Mouse (Mus musculus): ENCODE measurements around the gene Gusb. TPM values are rescaled to one million over a fixed set of nuclear protein-coding genes. Genes with fewer than 3 reads are reported as not detected.
A peak's percentile ranks its signal among the peaks of the same experiment; 100 is the strongest.
"Not testable (repeated sequence)": the region's sequence is repeated elsewhere in the genome, so short reads cannot be mapped to it uniquely, and the experiment has no call there.

Gene Gusb
- total RNA-seq, 2 experiments from 2014 or later = 7.3 to 8.0 TPM

DNA sequence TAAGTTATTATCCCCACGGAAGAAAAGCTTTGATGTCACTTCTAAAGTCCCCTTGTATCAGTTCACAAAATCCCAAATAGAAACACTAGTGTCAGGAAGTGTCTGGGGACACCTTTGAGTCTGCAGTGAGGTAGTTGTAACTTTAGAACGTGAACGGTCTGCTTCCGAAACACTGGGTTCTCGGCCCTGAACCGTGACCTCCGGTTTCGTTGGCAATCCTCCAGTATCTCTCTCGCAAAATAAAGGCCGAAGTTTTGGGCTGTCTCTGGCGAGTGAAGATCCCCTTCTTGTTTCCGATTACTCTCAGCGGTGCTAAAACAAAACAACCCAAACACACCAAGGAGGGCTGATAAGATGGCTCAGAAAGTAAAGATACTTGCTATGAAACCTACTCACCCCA, 13.5 kb downstream of the Gusb start:
- intact Hi-C loops (cut with DNase I) = no loop called here
- no peak for DNase-seq

DNA sequence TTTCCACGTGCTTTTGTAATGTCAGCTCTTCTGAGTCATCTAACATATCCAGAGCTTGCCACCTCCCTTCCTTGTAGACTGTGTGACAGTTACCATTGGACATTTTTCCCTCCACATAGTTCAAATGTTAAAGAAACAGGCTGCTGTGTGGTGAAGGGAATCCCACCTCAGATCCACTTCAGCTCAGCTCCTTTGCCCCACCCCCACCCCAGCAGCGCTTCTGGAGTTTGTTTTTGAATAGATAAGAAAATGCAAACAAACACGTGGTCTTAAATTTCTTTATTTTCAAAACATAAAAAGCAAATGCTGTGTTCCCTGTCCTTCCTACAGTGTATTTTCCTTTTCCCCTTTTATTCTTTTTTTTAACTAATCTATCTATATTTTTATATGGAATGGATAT, 22.6 kb downstream of the Gusb start:
- intact Hi-C loops (cut with DNase I) = no loop called here
- DNase-seq = no peak

DNA sequence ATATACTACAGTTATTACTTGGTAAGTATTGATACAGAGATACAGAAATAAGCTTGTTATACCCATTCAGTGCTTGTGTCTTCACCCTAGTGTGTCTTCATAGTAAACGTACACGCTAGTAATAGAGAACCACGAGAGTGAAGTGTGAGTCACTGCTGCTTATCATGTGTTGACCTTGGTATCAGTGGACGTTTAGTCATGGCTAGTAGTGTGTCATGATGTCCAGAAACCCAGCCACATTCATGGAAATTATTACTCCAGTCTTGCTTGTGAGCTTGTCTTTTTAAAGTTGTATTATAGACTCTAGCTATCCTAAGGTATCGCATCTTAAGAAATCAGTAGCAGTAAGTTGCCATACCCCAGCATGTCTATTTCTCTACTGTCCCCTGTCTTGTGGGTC, 24.2 kb downstream of the Gusb start:
- intact Hi-C loops (cut with DNase I) = loop anchor here (5.0 kb wide), 1 partner anchor 66 kb away; no protein-coding TSS in a partner anchor
- DNase-seq = no peak

DNA sequence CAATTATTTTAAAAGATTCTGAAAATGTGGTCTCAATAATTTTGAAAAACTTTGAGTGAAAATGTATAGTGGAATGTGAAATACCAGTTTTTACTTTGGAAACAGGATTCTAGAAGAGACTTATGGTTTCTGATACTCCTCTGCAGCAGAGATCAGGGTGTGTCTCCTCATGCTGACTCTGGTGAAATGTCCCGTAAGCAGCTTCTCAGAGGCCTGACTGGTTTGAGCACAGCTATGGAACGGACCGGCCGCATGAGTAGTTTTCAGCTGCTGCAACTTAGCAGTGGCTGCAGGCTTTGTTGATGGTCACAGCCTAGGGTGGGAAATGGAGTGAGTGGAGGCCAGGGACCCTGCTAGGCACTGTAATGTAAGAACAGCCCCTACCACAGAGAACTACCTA, 25.1 kb downstream of the Gusb start:
- DNase-seq = no peak
- intact Hi-C loops (cut with DNase I) = loop anchor here (5.0 kb wide), 1 partner anchor 65 kb away; no protein-coding TSS in a partner anchor

DNA sequence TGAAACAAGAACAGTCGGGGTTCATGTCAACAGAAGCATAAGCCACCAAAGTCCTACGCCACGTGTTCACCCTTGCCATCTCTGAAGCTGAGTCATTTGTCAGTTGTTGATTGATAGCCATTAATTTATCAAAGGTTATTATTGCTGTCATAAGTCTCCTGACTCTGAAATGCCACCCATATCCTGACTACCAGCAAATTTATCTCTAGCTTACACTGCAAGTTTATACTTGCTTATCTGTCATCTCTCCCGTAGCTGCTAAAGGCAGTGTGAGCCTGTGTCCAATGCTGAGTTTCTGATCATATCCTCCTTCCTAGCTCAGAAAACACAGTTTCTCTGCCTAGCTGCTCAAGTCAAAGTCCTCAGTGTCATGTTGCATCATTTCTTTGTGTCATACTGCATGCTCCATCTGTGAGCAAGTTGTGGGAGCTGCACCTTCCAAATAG, 28.0 kb downstream of the Gusb start:
- no peak for DNase-seq
- intact Hi-C loops (cut with DNase I) = loop anchor here (5.0 kb wide), 1 partner anchor 63 kb away; no protein-coding TSS in a partner anchor

DNA sequence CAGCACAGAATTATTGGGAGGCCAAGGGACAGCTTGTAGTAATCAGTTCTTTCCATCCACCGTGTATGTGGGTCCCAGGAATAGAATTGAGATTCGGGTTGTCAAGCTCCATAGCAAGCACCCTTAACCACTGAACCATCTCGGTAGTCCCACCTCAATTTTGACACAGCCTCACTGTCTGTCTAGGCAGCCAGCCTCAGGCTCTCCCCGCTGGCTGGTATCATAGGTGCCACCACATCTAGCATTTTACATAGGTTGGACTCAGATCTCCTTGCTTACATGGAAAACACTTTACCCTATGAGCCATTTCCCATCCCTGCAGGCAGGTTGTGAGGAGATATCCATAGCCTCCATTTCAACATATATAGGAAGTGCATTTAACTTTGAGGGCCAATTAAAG, 28.5 kb downstream of the Gusb start:
- no peak for DNase-seq
- intact Hi-C loops (cut with DNase I) = no loop called here

DNA sequence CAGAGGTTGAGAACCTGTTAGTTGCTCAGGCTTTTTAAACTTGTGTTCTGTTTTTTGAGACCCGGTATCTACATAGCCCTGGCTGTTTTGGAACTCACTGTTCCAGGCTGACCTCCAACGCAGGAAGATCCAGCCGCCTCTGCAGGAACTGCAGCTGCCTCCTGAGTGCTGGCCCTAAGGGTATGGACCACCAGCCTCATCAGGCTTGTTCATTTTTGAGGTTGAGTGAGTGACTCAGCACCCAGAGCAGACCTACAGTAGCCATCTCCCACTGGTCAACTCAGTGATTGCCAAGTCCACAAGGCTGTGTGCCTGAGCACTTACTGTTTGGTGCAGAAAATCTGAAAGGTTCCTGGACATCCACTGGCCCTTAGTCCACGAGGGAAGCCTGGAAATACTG, 31.4 kb downstream of the Gusb start:
- no peak for DNase-seq
- intact Hi-C loops (cut with DNase I) = no loop called here

DNA sequence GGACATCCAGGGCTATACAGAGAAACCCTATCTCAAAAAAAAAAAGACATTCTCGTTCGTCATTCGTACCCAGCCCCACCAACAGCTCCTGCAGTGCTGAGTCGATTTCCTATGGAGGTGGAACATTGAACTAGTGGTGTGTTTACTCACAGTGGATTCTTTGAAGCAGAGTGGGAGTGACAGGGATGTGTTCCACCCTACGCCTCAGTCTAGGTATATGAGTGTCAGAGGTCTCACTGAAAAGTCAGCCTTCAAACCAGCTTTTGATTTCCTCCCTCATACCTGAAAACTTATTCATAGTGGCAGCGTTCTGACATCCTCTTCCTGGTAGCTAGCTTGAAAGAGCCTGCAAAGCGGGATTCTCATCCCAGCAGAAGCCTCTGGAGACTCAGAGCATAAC, 34.4 kb downstream of the Gusb start:
- DNase-seq = no peak
- intact Hi-C loops (cut with DNase I) = no loop called here

DNA sequence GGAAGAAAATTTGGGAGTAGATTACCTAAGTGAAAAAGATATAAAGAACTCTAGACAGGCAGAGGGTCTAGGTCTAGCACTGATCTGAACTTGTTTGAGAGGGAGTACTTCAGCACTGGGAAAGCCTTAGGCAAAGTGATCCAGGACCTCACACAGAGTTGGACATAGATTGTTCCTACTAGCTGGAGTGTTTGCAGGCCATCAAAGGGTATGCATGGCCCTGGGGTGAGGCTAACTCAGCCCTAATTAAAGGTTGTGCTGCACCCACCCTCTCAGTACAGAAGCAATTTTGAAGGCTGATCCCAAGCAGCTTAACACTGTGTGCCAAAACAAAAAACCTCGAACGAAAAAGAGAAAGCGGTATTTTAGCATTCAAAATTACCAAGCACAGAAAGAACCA, 36.4 kb downstream of the Gusb start:
- no peak for DNase-seq
- intact Hi-C loops (cut with DNase I) = no loop called here

DNA sequence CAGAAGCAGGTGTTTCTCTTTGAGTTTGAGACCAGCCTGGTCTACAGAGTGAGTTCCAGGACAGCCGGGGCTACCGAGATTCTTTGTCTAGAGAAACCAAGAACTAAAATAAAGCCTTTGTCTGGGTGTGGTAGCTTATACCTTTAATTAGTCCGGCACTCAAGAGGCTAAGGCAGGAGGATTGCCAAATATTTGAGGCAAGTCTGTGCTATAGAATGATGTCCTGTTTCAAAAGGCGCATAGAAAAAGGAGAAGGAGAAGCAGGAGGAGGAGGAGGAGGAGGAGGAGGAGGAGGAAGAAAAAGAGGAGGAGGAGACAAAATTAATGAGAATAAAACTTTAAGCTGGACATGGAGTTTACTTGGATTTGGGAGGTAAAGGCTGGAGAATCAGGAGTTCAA, 39.6 kb downstream of the Gusb start:
- intact Hi-C loops (cut with DNase I) = no loop called here
- DNase-seq = no peak

DNA sequence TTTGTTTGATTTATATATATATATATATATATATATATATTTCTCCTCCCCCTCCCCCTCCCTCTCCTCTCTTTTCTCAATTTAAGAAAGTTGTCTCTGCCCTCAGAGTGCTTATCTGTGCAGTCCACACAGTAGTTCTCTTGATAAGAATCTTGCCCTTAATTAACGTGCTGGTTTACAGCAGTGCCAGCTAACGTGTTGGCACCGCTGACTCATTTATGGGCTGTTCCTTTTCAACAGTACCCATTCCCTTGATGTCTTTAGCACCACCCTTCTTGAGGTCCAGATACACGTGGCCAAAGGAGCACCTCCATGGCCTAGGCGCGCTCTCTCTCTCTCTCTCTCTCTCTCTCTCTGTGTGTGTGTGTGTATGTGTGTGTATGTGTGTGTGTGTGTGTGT, 47.1 kb downstream of the Gusb start:
- DNase-seq = no peak
- intact Hi-C loops (cut with DNase I) = no loop called here

DNA sequence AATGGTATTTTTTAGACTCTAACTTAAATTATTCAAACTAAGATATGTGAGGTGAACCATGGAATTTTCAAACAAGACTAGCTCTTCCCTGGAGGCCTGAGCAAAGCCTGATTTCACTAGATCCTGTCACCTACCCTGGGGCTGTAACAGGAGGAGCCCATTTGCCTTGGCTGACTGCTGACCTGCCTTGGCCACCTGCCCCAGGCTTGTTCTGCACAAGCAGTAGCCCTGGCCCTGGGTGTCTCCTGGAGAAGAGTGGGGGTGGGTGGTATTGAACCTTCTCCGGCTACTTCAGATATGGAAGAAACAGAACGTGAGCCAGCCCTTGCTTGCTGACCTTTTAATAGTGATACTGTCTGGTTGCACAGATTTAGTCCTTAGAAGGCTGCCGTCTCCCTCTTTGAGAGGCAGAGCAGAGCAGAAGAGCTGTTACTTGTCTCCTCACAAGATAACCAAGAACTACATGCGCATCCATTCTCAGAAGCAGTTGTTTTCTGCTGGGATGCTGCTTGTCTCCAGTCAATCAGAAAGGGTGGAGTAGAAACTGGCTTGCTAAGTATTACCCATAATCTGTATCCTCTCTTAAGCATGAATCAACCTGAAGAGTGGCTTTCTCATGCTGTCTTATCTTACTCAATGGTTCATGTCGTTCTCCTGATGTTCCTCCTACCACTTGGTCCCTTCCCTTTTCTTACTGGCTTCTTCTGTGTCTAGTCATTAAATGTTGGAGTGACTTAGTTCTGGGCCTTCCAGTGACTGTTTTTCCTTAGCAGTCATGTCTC, 48.2 kb downstream of the Gusb start:
- intact Hi-C loops (cut with DNase I) = no loop called here
- peak; percentile 54 to 66 for DNase-seq

DNA sequence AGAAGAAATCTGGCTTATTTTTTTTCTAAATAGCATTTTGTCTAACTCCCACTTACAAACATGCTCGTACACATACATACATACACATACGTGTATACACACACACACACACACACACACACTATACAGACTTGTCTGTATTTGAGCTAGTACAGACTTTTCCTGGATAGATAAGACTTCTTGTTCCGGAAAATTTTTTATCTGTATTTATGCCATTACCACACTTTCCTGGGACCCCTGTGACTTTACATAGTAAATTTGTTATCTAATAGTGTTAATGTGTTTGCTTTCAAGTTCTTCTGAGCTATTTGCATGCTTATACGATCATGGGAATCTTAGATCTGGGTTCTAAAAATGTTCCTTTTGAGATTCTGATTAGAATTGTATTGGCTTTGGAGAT, 50.7 kb downstream of the Gusb start:
- no peak for DNase-seq
- intact Hi-C loops (cut with DNase I) = no loop called here

DNA sequence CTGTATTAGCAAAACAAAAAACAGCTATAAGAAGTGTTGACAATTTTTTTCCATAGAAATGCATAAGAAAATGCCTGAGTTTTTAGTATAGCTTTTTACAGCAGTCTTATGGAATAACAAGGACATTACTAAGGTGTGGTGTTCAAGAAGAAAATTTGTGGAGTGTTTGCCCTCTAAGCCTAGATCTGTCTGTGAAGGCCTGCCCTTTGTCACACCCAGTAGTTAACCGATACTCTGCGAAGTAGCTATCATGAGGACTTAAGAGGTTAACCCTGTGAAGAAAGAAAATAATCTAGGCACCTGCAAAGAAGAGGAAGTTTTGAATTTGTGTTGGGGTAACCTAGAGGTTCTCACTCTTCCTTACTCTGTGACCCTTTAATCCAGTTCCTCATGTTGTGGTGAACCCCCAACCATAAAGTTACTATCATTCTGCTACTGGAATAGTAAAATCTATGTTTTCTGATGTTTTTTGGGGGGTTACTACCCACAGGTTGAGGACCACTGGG, 55.3 kb downstream of the Gusb start:
- intact Hi-C loops (cut with DNase I) = no loop called here
- no peak for DNase-seq

DNA sequence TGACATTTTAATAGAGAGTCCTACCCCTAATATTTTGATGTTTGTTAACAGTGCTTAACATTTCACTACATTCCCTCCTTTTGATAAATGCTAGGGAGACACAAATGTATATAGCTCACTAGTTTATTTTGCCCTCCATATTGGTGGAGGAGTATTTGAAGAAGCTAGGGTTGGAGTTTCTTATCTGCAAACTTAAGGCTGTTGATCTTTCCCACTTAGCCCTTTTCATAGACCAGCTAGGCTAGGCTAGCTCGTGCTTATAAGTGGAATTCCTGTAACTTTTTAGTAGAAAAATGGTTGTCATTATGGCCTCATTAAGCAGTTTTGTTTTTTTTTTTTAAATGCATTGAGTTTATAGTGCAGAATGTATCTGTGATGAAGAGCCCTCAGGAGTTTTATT, 59.4 kb downstream of the Gusb start:
- intact Hi-C loops (cut with DNase I) = no loop called here
- no peak for DNase-seq

DNA sequence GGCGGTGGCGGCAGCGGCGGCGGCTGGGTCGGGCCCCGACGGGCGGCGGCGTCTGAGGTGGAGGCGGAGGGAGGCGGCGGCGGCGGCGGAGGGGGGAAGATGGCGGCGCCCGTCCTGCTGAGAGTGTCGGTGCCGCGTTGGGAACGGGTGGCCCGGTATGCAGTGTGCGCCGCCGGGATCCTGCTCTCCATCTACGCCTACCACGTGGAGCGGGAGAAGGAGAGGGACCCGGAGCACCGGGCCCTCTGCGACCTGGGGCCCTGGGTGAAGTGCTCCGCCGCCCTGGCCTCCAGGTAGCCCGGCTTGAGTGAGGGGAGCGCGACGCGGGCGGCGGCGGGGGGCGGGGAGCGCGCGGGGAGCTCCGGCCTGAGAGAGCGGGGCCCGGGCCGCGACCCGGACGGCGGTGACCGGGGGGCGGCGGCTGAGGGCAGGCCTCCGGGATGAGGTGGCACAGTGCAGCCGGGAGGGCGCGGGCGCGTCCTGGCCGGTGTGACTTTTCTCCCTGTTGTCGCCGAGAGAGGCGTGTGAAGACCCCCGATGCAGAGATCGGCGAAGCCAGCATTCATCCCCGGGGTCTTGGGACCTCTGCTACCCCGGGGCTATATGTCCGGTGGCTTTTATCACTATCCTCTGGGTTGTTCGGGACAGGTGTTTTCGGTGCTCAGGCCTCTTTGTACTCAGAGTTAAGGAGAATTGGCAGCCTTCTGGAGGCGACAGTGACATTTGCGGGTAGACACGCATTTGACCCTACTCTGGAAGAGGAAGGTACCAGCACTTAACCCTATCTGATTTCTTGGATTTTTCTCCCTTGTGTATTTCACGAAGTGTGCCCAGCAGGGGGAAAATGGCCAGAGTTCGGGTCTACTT, 60.5 kb downstream of the Gusb start:
- intact Hi-C loops (cut with DNase I) = not testable (repeated sequence)

DNA sequence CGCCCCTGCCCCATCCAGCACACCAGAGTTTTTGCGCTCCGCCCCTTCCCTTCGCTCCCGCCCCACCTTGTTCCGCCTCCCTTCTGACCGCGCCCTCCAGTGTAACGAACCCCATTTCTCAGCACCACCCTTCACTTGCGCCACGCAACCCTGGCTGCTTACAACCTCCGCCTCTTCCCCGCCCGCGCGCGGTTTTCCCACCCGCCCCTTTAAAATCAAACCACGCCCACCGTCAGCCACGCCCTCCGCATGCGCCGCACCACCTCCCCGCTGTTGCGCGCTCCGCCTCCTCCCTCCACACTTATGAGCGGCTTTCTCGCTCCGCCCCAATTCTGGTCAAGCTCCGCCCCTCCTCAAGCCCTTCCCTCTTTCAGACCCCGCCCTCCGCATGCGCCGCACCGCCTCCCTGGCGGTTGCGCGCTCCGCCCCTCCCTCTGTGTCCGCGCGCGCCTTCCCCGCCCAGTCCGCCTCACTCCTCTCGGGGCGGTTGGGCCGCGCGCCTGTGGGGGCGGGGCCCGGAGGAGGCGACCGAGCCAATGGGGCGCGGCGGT, 61.3 kb downstream of the Gusb start, which contains the start of gene Vkorc1l1:
Gene Vkorc1l1 (plus strand): TSS at position 476 of the 551 bp plus-strand sequence.
- peak; percentile 98 for DNase-seq
- intact Hi-C loops (cut with DNase I) = no loop called here

More for the DNA sequence above, 60.5 kb downstream of the Gusb start:
- DNase-seq = peak; percentile 6 to 31

DNA sequence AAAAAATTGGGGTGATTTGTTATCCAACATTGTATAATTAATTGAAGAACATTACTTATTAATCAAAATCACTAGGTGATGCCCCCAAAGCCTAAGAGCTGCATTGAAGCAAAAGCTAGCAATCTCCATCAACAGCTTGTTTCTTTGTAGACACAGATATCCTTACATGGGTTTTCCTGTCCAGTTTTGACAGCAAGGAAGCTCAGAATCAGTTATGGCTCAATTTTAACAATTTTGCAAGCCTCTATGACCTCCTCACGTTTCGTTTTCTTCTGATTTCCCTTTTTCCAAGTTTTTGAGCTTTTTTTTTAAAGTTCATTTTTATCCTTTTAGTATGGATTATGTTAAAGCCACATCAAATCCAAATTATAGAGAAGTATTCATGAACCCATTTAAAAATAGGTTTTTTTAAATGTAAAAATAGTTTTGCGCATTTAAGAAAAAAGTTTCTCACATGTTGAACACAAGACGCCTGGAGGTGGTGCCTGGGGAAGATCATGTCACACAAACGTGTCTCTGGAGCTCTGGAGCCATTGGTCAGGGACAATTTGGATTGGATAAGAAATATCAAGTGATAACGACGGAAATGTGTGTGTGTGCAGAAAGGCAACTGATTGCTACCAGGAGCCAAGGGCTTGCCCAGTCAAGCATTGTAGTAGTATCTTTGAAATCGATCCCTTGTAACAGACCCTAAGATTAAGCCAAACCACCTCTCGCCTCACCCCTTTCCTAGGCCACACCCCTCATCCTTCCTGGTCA, 61.9 kb downstream of the Gusb start:
- no peak for DNase-seq
- intact Hi-C loops (cut with DNase I) = no loop called here

DNA sequence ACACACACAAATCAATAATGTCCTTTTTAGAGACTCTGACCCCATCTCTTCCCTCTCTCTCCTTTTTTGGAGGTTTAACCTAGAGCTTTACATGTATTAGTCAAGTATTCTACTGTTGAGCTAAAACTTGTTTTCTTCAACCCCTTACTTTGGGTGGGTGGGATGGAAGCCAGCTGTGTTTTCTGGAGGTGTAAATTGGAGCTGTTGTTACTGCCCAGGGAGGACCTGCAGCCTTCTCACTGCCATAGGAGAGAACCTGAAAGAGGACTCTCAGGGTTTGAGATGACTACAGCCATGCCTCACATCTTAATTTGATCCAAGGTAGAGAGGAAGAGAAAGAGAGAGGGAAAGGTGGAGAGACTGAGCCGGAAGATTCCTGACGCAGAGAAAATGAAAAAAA, 62.6 kb downstream of the Gusb start:
- DNase-seq = no peak
- intact Hi-C loops (cut with DNase I) = no loop called here

All from gastrocnemius, postnatal 36 days (tissue).